Mouse (Mus musculus) stomach, embryonic 14.5 days (tissue): ENCODE data around the gene Racgap1. TPM values are rescaled to one million over a fixed set of nuclear protein-coding genes. Genes with fewer than 3 reads are reported as not detected.
A peak's percentile ranks its signal among the peaks of the same experiment; 100 is the strongest.

ENCODE experiments used
- ATAC-seq: fragments of 200-750 bp; cut with Nextera tagmentation; 2 replicates; pipeline ENCODE4 v1.8.0; 2017; ENCODE audit warnings: low read depth, moderate TSS enrichment; ENCODE audit not compliant: insufficient number of reproducible peaks, insufficient read depth, low FRiP score
- H3K27ac ChIP-seq: fragments of 300-500 bp; sonication (generic); 2 replicates; pipeline ENCODE4 v1.5.1; 2014; ENCODE audit warnings: mild to moderate bottlenecking, low read length, moderate library complexity, mixed read lengths
- H3K27me3 ChIP-seq: fragments of 300-500 bp; sonication (generic); 2 replicates; pipeline ENCODE4 v1.6.1; 2014; ENCODE audit warnings: low read length, control low read depth, mixed read lengths; ENCODE audit not compliant: control insufficient read depth, insufficient read depth
- H3K36me3 ChIP-seq: fragments of 300-500 bp; sonication (generic); 2 replicates; pipeline ENCODE4 v1.6.1; 2014; ENCODE audit warnings: mild to moderate bottlenecking, control low read depth, low read length, moderate library complexity, mixed read lengths; ENCODE audit not compliant: control insufficient read depth, insufficient read depth
- H3K4me1 ChIP-seq: fragments of 300-500 bp; sonication (generic); 2 replicates; pipeline ENCODE4 v1.6.1; 2014; ENCODE audit warnings: low read length, control low read depth, mixed read lengths; ENCODE audit not compliant: control insufficient read depth, insufficient read depth
- H3K4me2 ChIP-seq: fragments of 300-500 bp; sonication (generic); replicated peaks from 2 replicates; pipeline ENCODE4 v1.6.1; 2014; ENCODE audit warnings: low read depth, low read length, control low read depth
- H3K4me3 ChIP-seq: fragments of 300-500 bp; sonication (generic); 2 replicates; pipeline ENCODE4 v1.5.1; 2014; ENCODE audit warnings: low read depth, low read length, control low read depth
- H3K9ac ChIP-seq: fragments of 300-500 bp; sonication (generic); replicated peaks from 2 replicates; pipeline ENCODE4 v1.6.1; 2014; ENCODE audit warnings: low read depth, mild to moderate bottlenecking, control low read depth, low read length, moderate library complexity, mixed read lengths
- H3K9me3 ChIP-seq: fragments of 300-500 bp; sonication (generic); 2 replicates; pipeline ENCODE4 v1.6.1; 2016; ENCODE audit warnings: low read depth, low read length, control low read depth; ENCODE audit not compliant: control insufficient read depth
- WGBS: fragments of 180-500 bp; shearing (Covaris S2); extraction: QIAGEN DNeasy Blood & Tissue Kit; methylation state at CpG from one replicate; pipeline ENCODE4 v1.1.7; 2014; 5-methylcytosine and 5-hydroxymethylcytosine counted together
- polyA plus RNA-seq: library from polyadenylated mRNA; unstranded; fragments of >200 nt; fragmentation: Nextera tagmentation; extraction: Ambion mirVana; gene quantifications from 2 replicates; pipeline ENCODE4 v1.2.1, GENCODE M21; 2014

Gene Racgap1
- polyA plus RNA-seq, 1 experiment from 2014 or later: 108 TPM

DNA sequence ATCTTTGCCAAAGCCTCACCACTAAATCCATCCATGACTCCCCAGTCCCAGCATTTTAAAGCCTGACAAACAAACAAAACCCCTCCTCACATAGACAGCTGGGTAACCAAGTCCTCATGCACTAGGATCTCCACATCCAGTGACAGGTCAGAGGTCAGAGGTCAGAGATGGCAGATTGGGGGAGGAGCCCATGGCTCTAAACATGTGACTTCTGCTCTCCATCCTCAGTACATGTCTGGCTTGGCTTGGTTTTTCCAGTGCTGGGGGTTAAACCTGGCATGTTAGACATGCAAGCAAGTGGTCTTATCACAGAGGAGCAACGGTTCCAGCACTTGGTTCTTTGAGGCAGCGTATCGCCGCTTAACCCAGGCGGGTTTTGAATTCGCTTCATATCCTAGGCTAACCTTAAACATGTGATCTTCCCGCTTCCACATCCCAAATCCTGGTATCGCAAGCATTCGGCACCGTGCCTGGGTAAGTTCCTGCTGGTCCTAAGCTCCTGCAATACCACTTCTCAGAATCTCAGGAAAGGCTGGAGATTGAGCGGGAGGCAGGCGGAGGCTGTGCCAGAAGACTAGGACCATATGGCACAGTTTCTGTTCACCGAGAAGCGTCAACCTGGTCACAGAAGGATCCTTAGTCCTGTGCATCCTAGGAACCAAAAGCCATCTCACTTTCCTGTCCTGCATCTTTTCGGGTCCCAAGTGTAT lies 9.8 kb upstream of the Racgap1 start:
- Histone ChIP-seq H3K9me3 (no peaks in the 10 kb centered on the region), H3K4me3 (no peak overlapping the region), H3K9ac (no peak overlapping the region), H3K27me3 (peaks cover 7% of the 10 kb centered on the region; the same call in 1 of the 2 replicates), H3K4me2 (no peak overlapping the region), H3K27ac (no peak overlapping the region), H3K4me1 (peaks cover 7% of the 10 kb centered on the region; the same call in 1 of the 2 replicates), H3K36me3 (no peaks in the 10 kb centered on the region)
- 94% methylated on average over 15 of the region's 15 CpGs for WGBS
- no peak for ATAC-seq

DNA sequence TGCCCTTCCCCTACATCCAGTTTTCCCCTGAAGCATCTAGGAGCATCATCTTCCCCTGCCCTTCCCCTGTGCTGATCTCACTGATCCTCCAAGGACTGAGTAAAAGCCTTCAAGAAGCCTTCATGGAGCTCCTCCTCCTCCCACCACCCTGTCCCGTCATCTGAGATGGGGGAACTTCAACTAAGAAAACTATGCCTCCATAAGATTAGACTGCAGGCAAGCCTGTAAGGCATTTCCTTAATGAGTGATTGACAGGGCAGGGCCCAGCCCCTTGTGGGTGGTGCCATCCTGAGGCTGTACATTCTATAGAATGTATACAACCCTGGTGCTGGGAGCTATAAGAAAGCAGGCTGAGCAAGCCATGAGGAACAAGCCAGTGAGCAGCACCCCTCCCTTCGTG lies 7.0 kb upstream of the Racgap1 start:
- H3K9me3 ChIP-seq: no peaks in the 10 kb centered on the region
- peaks cover 4% of the 10 kb centered on the region; the same call in 1 of the 2 replicates for H3K4me1 ChIP-seq
- no peak overlapping the region for H3K4me3 ChIP-seq
- WGBS: 66% methylated on average over 2 of the region's 2 CpGs
- no peak overlapping the region for H3K9ac ChIP-seq
- no peak for ATAC-seq
- no peak overlapping the region for H3K4me2 ChIP-seq
- 0 out of 2 replicates have a peak, but pooled peaks cover 9% of the 10 kb centered on the region for H3K27me3 ChIP-seq
- H3K36me3 ChIP-seq: no peaks in the 10 kb centered on the region
- H3K27ac ChIP-seq: no peak overlapping the region

DNA sequence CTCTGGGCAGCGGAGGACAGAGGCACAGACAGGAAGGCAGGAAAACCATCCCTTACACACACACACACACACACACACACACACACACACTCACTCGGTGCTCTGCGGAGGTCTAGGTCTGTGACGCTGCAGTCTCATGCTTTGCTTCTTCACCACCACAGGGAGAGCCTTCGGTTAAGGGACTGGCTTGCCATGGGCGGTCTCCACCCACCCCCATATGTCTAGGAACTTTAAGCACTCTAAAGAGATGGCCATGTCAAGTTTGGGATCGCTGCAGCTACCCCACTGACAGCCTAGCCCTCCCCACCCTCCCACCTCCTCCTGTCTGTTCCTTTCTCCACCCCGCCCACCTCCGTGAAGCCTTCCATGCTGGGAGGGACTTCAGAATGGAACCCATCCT lies 4.5 kb upstream of the Racgap1 start:
- ATAC-seq: no peak
- Histone ChIP-seq H3K9me3 (no peaks in the 10 kb centered on the region), H3K36me3 (no peaks in the 10 kb centered on the region), H3K27ac (no peak overlapping the region), H3K4me3 (no peak overlapping the region), H3K4me2 (no peak overlapping the region), H3K9ac (no peak overlapping the region), H3K4me1 (peaks cover 9% of the 10 kb centered on the region; the same call in 1 of the 2 replicates), H3K27me3 (0 out of 2 replicates have a peak, but pooled peaks cover 11% of the 10 kb centered on the region)
- 41% methylated on average over 9 of the region's 9 CpGs for WGBS

DNA sequence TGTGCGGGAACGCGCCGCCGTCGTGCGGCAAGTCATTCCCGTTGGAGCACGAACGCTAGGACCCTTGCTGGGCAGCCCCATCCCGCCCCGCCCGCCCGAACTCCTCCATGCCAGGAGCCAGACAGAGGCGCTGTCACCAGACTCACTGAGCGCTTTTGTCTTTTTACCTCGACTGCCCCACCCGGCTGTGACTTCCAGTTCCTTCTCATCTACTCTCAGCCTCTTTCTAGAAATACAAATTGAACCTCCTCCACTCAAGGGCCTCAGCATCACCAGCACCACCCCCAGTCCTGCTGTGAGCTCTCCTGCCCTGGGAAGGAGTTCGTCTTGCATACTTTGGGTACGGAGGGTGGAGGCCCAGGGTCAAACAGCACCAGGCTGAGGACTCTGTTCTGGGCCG lies 2.4 kb upstream of the Racgap1 start:
- no peak overlapping the region for H3K4me3 ChIP-seq
- H3K27ac ChIP-seq: no peak overlapping the region
- no peak overlapping the region for H3K9ac ChIP-seq
- 0 out of 2 replicates have a peak, but pooled peaks cover 11% of the 10 kb centered on the region for H3K27me3 ChIP-seq
- no peaks in the 10 kb centered on the region for H3K36me3 ChIP-seq
- ATAC-seq: no peak
- no peaks in the 10 kb centered on the region for H3K9me3 ChIP-seq
- WGBS: 5% methylated on average over 21 of the region's 21 CpGs
- H3K4me2 ChIP-seq: peak overlapping the region; percentile 30
- peaks cover 24% of the 10 kb centered on the region; the same call in 1 of the 2 replicates for H3K4me1 ChIP-seq

DNA sequence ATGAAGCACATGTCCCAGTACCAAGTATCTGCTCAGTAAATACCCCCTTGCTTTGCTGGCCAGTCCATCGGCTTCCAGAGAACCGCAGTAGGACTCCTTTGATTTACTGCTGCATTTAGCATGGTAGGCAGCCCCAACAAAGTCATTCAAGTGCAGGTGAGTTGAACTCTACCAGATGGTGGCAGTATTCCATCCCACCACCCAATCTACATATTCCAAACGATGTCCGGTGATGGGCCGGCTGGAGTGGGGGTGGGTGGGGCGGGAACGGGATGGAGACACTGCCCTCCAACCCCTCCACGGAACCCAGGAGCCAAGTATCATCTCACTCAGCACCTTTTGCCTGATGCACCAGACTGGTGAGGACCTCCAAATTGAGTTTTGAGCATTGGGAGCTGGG lies 1.8 kb upstream of the Racgap1 start:
- Histone ChIP-seq H3K36me3 (no peaks in the 10 kb centered on the region), H3K9ac (no peak overlapping the region), H3K4me2 (peak overlapping the region; percentile 30), H3K27me3 (0 out of 2 replicates have a peak, but pooled peaks cover 11% of the 10 kb centered on the region), H3K4me3 (no peak overlapping the region), H3K4me1 (peaks cover 27% of the 10 kb centered on the region; the same call in 1 of the 2 replicates), H3K9me3 (no peaks in the 10 kb centered on the region), H3K27ac (no peak overlapping the region; the same call in 1 of the 2 replicates)
- no peak for ATAC-seq
- 11% methylated on average over 8 of the region's 8 CpGs for WGBS

DNA sequence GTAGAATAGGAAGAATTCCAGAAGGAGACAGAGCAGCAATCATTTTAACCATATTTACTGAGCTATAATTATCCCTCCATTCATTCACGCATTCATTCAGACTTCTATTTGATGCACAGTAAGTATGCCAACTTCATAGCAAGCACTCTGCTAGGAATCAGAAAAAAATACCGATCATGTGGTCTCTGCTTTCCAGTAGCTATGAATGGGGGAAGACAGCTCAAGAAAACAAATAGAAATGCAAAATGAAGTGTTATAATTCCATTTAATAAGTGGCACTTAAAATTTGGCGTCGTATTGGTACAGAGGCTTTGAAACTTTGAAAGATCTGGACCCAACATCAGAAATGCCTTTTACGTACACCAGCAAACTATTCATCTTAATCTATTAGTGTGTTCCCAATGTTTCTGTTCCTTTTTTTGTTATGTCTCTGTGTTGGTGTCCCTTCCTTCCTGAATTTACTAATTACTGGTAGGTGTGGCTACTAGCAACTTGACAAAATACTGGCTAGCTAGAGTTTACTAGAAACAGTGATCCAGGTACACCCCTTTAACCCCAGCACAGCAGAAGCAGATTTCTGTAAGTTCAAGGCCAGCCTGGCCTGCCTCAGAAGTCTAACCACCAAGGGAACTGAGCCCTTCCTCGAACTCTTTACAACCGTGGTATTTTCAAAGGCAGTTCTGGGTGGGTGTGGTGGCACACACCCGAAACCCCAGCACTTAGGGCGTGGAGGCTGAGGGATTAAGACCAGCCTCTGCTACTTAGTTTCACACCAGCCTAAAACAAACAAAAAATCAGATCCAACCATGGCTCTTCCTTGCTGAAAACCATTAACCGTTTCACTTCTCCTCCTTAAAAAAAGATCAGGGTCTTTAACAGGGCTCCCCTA lies 772 bp upstream of the Racgap1 start:
- WGBS: 68% methylated on average over 10 of the region's 10 CpGs
- H3K9ac ChIP-seq: no peak overlapping the region
- H3K36me3 ChIP-seq: no peaks in the 10 kb centered on the region
- H3K27me3 ChIP-seq: 0 out of 2 replicates have a peak, but pooled peaks cover 11% of the 10 kb centered on the region
- no peak overlapping the region for H3K27ac ChIP-seq
- no peak for ATAC-seq
- no peaks in the 10 kb centered on the region for H3K9me3 ChIP-seq
- H3K4me1 ChIP-seq: peaks cover 36% of the 10 kb centered on the region; the same call in 1 of the 2 replicates
- H3K4me3 ChIP-seq: peak overlapping the region; percentile 94
- peak overlapping the region; percentile 56 for H3K4me2 ChIP-seq

DNA sequence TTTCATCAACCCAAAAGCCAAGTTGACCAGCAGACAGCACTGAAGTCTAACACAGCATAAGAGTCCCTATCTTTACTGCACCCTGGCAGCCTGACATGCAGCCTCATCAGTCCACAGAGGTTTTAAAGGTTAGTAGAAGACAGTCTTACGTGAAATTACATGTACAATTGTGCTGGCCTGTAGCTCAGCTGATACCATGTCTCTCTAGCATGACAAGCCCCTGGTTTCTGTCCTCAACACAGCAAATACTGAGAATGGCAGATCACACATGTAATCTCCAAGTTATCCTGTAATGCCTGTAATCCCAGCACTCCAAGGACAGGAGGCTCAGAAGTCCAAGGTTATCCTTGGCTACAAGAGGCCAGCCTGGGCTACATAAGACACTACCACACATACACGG lies 1.2 kb downstream of the Racgap1 start:
- Histone ChIP-seq H3K27ac (no peak overlapping the region), H3K9me3 (no peaks in the 10 kb centered on the region), H3K27me3 (0 out of 2 replicates have a peak, but pooled peaks cover 11% of the 10 kb centered on the region), H3K36me3 (no peaks in the 10 kb centered on the region), H3K4me2 (peak overlapping the region; percentile 76), H3K4me1 (peaks cover 44% of the 10 kb centered on the region; the same call in 1 of the 2 replicates), H3K9ac (peak overlapping the region; percentile 89; the same call in 1 of the 2 replicates), H3K4me3 (peak overlapping the region; percentile 94)
- ATAC-seq: no peak
- 44% methylated on average over 2 of the region's 2 CpGs for WGBS

DNA sequence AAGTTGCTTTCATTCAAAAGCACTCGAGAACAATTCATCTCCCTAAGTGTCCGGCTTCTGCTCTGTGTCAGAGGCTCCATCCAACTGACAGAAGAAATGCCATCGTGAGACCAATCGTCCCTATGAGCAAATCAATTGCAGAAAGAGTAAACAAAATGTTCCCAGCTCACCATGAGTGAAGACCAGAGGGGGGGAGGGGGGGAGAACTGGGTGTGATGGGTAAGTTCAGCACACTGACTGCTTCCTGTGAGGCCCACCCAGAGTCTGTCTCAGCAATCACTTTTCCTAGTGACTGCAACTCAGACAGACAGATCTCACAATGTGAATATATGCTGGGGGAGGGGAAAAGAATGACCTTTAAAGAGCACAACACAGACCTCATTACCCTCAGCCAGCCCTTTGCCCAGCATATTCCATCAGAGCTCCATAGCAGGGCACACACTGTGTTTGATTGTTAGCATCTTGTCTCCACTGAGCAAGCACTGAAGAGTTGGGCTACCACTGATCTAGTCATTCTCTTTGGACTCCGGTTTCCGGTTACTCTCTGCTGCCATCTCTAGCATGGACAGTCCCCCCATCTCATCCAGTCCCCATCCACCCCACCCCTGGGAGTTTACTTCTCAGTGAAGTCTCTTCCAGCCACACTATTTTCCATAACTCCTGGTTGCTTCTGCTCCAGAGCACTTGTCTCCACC lies 2.2 kb downstream of the Racgap1 start:
- H3K4me1 ChIP-seq: peaks cover 47% of the 10 kb centered on the region; the same call in 1 of the 2 replicates
- peak overlapping the region; percentile 6 for H3K4me3 ChIP-seq
- peak overlapping the region; percentile 76 for H3K4me2 ChIP-seq
- ATAC-seq: no peak
- H3K27ac ChIP-seq: no peak overlapping the region
- H3K9ac ChIP-seq: no peak overlapping the region
- no peaks in the 10 kb centered on the region for H3K9me3 ChIP-seq
- WGBS: 12% methylated on average over 6 of the region's 6 CpGs
- H3K36me3 ChIP-seq: no peaks in the 10 kb centered on the region
- H3K27me3 ChIP-seq: 0 out of 2 replicates have a peak, but pooled peaks cover 4% of the 10 kb centered on the region
